Mouse (Mus musculus): Measurements from ENCODE around the gene Rab5if. TPM values are rescaled to one million over a fixed set of nuclear protein-coding genes. Genes with fewer than 3 reads are reported as not detected.
"Not testable (repeated sequence)": the region's sequence is repeated elsewhere in the genome, so short reads cannot be mapped to it uniquely, and the experiment has no call there.

The Rab5if gene
- 100 to 1,000 TPM; 103 to 108 TPM for total RNA-seq (2021)

GRCm38 (mm10) chr2:156862772-156863486 lies at the start of gene Rab5if:
Rab5if (plus strand) TSS chr2:156863128.
- peak; percentile 98 to 99 for DNase-seq

- no peak for DNase-seq
These were observed 48.6 kb upstream of the Rab5if start for GRCm38 (mm10) chr2:156814344-156814801.

- DNase-seq: no peak
These were observed 48.0 kb upstream of the Rab5if start for GRCm38 (mm10) chr2:156814893-156815292.

DNA sequence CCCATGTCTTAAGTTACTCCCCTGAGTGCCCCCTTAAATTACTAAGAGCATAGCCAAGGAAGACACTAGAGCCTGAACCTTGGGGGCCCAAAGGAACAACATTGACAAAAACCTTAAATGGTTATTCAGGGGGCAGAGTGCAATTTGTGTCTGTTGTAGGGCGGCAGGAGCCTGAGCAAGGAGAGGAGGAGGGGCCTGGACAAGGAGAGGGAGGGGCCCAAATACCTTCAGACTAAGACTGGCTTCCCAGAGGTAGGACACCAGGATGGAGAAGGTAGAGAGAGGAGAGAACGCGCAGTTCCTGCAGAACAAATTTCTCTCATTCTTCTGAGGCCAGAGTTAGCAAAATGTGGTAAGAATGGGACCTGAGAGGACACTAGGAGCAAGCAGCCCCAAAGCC lies 47.5 kb upstream of the Rab5if start:
- DNase-seq: no peak

DNA sequence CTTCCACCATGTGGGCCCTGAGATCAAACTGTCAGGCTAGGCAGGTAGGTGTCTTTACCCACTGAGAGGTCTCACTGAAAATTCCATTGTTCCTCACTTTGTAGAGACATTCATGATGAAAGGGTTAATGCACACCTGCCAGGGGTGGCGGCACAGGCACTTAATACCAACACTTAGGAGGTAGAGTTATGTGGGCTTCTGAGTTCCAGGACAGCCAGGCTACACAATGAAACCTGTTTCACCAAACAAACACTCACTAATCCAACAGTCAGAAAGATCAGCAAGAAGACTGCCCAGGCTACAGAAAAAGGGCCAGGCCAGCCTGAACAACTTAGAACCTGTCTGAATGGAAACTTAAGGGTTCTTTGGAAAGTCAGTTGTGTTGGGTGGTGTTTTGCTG lies 46.8 kb upstream of the Rab5if start:
- DNase-seq: no peak

GRCm38 (mm10) chr2:156825128-156825527 lies 37.8 kb upstream of the Rab5if start:
- DNase-seq: not testable (repeated sequence)

DNA sequence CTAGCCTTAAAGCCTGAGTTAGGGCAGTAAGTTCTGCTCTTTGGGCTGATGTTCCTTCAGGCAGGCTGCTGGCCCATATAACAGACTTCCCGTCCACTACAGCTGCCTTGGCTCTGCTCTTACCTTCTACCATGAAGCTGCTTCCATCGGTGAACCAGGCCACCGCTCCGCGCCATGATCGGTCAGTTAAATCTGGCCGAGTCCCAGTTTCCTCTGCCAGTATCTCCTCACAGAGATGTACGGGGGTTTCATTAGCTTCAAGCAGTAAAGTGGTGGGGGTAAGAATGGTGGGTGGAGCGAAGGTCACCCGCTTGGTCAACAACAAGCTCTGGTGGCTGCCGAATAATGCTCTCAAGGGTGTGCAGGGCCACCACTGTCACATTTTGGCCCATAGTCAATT lies 28.6 kb upstream of the Rab5if start:
- DNase-seq: no peak

DNA sequence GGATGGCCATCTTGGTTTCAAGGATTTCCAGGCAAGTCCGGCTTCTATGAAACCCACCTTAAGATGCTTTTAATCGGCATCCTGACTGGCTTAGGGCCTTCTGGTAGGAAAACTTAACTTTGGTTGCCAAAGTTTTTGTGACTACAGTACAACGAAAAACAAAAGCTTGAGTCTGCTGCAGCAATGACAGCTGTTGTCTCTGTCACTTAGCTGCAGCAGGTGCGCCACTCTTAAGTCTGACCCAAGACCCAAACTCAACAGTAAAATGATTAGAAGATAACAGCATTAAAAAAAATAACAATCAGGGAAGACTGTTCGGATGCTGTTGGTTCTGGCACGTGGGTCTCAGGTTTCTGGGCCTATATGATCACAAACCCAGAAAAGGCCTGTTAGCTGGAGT lies 24.1 kb upstream of the Rab5if start:
- no peak for DNase-seq

- DNase-seq: no peak
These were observed 23.4 kb upstream of the Rab5if start, which contains the start of gene Tgif2 for GRCm38 (mm10) chr2:156839319-156840191. Tgif2 (plus strand) TSS chr2:156840007.

GRCm38 (mm10) chr2:156840301-156841027 lies 22.5 kb upstream of the Rab5if start:
- DNase-seq: no peak

GRCm38 (mm10) chr2:156841028-156841840 lies 21.7 kb upstream of the Rab5if start:
- peak; percentile 54 to 57 for DNase-seq

DNA sequence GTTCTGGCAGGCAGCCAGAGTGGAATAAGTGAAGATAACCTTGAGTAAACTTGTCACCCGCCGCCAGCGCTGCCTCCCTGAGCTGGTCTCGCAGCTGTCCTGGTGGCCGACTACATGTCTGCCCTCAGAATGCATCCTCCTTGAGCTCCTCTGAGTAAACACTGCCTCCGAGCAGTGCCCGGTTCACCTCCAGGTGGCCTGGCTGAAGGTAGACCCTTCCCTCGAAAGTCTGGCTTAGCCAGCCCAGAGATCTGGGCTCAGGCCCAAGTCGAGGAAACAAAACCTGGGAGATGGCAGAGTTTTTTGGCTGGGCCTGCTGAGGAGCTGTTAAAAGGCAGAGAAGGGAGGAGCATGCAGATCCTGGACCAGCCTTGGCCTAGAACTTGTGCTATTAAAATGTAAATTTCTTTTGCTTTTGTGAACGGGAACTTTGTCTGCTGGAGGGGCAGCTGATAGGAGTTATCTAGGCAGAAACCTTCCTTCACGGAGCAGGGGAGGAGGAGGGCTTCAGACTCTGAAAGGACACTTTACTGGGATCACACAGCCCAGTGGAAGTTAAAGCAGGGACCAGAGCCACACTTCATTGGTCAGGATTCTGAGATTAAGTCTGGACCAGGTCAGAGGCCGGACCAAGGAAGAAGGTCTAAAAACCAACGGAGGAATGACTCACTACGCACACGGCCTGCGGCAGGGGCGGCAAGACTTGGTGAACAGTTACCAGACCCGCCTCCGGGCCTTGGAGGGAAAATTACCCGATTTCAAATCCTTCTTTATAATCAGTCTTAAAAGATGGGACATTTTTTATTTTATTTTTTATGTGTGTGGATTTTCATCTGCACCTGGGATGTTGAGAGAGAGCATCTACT lies 20.9 kb upstream of the Rab5if start:
- DNase-seq: no peak

DNA sequence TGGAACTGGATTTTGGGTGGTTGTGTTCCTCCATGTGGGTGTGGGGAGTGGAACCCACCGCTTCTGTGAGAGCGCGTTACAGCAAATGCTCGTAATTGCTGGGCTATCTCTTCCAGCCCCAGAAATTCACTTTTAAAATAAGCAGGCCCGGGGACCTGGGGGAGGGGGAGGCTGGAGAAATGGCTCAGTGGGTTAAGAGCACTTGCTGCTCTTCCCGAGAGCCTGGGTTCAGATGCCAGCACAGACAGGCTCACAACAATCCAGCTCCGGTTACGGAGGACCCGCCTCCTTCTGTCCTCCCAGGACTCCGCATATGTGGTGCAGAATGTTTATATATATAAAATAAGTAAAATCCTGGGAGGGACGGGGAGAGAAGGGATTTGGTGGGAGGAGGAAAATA lies 20.2 kb upstream of the Rab5if start:
- no peak for DNase-seq

- no peak for DNase-seq
These were observed 19.6 kb upstream of the Rab5if start for GRCm38 (mm10) chr2:156843331-156843730.

GRCm38 (mm10) chr2:156844715-156845114 lies 18.2 kb upstream of the Rab5if start:
- DNase-seq: no peak

GRCm38 (mm10) chr2:156847653-156848052 lies 15.3 kb upstream of the Rab5if start:
- DNase-seq: no peak

GRCm38 (mm10) chr2:156848526-156849182 lies 14.3 kb upstream of the Rab5if start:
- no peak for DNase-seq

GRCm38 (mm10) chr2:156850505-156850904 lies 12.4 kb upstream of the Rab5if start:
- no peak for DNase-seq

GRCm38 (mm10) chr2:156853584-156853983 lies 9.3 kb upstream of the Rab5if start:
- DNase-seq: not testable (repeated sequence)
